Mouse (Mus musculus) kidney, postnatal 14 days (tissue): ENCODE measurements around the gene Tmem107.

Experiments used
- DNase-seq: peaks from one replicate; pipeline ENCODE4 v3.0.0; 2022; ENCODE audit warnings: mixed read lengths

Gene Tmem107

GRCm38 (mm10) chr11:69070590-69071222, at the start of gene Tmem107:
Gene Tmem107 (plus strand): TSS chr11:69070806.
- peak; percentile 96 for DNase-seq

- DNase-seq: no peak
Observed at GRCm38 (mm10) chr11:69026562-69026961, 44.0 kb upstream of the Tmem107 start.

DNA sequence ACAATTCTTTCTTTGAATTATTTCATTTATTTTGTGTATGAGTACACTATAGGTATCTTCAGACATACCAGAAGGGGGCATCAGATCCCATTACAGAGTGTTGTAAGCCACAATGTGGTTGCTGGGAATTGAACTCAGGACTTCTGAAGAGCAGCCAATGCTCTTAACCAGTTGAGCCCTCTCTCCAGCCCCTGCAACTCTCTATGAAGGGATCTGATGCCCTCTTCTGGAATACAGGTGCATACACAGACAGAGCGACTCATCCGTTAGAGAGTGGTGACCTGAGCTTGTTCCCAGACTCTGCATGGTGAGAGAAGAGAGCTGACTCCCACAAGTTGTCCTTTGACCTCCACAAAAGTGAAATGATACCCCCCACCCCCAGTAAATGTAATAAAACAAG, 41.8 kb upstream of the Tmem107 start:
- no peak for DNase-seq

DNA sequence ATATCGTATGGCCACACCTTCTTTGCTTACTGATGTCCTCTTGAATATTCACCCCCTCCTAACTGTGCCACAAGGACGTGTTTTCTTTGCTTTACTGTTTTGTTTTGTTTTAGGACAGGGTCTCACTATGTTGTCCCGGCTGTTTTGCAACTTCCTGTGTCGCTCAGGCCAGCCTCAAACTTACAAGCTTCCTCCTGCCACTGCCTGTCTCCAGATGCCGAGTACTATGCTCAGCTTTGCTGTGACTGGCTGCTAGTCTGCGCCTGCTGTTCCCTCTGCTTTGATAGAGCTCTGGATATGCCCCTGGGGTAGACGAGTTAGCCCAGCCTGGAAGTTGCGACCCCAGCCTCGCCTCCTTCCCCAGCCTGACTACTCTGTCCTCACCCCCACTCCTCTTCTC, 37.1 kb upstream of the Tmem107 start:
- no peak for DNase-seq

DNA sequence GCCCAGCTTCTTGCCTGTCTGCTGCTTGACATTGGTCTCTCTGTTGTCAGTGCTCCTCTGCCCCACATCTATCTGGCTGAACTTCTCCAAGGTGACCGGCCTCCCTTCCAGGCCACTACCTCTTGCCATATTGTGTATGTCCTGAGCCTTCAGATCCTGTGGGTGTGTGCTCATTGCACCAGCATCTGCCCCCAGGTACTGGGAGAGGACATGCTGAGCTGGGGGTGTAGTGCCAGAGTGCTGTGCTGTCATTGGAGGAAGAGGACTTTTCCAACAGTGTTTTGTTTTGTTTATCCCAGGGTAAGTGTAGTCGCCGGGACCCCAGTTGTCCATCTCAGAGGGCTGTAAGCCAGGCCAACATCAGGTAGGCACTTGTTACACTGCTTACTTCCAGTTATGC, 36.0 kb upstream of the Tmem107 start:
- DNase-seq: no peak

- DNase-seq: no peak
Observed at GRCm38 (mm10) chr11:69035411-69035810, 35.2 kb upstream of the Tmem107 start.

DNA sequence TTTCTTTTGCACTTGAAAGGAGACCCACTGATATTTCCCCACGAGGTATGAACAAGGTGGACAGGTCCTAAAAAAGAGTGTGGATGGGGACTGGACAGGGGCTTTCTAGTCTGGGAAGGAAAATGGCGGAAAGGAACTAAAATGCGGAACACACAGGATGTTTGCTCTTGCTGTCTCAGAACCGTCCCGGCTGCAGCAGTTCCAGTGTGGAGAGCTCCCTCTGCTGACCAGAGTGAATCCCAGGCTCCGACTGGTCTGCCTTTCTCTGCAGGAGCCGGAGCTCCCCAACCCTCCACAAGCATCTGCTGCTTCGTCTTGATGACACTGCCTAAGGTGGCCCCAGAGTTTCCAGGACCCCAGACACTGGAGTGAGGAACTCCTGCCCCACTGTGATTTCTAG, 34.8 kb upstream of the Tmem107 start:
- peak; percentile 93 for DNase-seq

- peak; percentile 90 for DNase-seq
Observed at GRCm38 (mm10) chr11:69036486-69037230, 33.9 kb upstream of the Tmem107 start.

DNA sequence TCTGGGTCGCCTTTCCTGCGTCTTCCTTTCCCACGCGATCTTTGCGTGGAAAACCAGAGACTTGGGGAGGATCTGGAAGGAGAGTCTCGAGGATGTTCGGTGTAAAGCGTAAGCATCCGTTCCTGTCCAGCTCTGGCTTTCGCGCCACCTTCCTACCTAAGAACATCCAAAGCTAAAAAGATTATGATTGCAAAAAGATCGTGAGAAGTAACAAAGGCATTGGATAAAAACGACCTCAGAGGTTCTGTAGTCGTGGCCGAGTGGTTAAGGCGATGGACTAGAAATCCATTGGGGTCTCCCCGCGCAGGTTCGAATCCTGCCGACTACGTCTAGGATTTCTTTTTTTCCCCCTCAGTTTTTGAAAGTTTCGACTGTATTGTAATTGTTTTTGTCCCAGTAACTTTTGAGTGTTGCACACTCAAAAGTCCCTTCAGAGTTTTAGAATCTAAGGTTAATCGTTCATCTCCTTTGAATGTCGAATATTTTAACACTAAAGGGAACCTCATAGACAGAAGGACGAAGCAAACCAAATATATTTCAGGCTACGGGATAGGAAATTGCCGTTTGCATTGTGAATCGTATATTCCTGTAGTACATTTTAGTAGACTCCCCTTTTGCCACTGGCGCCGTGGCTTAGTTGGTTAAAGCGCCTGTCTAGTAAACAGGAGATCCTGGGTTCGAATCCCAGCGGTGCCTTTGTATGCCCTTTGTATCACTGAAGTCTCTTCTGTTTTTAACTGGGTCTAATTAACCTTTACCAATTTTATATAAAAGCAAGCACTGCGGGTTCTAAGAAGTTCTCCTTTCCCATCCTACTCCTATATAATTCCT, 33.2 kb upstream of the Tmem107 start:
- DNase-seq: peak; percentile 86

DNA sequence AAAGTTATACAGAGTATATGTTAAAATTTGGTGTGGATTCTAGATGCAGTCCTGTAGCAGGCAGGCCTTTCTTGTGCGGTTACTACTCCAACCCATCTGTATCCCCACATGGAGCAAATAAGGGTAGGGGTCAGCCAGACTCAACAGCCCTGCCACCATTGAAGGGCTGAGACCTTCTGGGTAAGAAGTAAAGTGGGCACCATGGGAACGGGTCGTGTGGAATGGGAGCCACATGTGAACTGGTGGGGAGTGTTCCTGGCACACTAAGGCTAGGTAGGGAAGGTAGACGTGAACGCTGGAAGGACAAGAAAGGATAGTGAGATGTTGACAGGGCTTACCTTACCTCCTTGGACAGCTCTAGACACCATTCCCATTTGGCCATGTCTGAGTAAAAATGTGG, 32.4 kb upstream of the Tmem107 start:
- DNase-seq: no peak

- peak; percentile 90 for DNase-seq
Observed at GRCm38 (mm10) chr11:69045531-69046394, 24.8 kb upstream of the Tmem107 start, which contains the start of gene Aurkb. Gene Aurkb (plus strand): TSS chr11:69045647.

DNA sequence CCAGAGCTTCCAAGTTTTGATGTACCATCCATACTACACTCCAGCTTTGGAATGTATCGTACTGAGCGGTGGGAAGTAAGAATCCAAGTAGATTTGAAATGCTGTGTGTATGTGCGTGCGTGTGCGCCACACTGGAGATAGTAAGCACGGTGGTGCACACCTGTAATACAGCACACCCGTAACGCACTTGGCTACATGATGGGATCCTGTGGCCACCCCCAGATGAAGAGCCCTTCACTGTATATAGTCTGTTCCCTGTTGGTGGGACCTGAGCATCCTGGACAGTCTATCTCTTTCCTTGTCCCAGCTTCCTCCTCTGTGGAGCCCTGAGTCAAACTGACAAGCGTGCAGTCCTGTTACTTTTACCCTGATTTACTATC, 24.2 kb upstream of the Tmem107 start:
- no peak for DNase-seq

GRCm38 (mm10) chr11:69047592-69047991, 23.0 kb upstream of the Tmem107 start:
- no peak for DNase-seq

- DNase-seq: no peak
Observed at GRCm38 (mm10) chr11:69048151-69048550, 22.5 kb upstream of the Tmem107 start.

DNA sequence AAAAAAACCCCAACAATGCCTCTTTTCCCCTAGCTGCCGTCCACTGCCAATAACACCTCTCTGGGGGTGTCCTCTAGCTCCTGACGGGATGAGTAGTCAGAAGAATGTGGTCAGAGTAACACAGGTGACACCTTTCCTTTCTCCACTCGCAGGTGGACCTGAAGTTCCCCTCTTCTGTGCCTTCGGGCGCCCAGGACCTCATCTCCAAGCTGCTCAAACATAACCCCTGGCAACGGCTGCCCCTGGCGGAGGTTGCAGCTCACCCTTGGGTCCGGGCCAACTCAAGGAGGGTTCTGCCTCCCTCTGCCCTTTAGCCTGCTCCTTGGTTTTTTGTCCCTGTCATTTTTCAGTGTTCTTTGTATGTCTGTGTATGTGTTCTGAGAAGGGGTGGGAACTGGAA, 19.9 kb upstream of the Tmem107 start:
- no peak for DNase-seq

GRCm38 (mm10) chr11:69051771-69052170, 18.8 kb upstream of the Tmem107 start:
- DNase-seq: no peak

DNA sequence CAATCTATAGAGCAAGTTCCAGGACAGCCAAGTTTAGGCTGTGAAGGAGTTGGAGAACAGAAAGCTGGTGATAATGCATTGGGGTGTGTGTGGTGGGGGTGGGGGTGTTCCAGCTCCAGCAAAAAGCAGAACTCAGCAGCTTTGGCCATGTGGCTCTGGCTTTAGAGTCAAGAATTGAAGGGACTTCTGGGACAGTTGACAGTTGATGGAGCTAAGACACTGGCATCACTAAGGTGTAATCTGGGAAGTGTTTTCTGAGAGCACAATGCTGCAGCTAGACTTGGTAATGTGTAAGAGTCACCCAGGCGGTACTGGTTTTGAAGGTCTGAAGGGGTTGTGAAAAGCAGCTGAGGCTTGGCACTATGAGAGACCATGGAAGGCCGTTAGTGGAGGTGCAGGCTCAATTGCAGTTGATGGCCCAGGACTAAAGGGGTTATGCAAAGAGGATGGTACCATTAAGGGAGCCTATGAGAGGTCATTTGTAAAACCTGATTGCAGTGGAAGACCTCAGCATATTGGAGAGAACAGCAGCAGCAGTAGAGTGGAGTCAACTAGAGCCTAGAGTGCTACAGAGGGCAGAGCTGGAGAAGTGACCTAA, 17.7 kb upstream of the Tmem107 start:
- no peak for DNase-seq

GRCm38 (mm10) chr11:69053848-69054247, 16.8 kb upstream of the Tmem107 start:
- DNase-seq: no peak

DNA sequence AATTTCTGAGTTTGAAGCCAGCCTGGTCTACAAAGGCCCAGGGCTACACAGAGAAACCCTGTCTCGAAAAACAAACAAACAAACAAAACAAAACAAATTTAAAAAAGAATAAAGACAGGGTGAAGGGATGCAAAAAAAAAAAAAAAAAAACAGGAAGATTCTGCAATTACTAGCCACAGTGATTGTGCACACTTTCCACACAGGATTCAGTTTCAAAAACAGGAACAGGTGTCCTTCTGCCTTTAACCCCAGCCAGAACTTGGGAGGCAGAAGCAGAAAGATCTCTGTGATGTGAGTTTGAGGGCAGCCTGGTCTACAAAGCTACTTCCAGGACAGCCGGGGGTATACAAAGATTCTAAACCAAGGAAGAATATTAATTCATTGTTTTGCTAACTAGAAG, 12.3 kb upstream of the Tmem107 start:
- no peak for DNase-seq

GRCm38 (mm10) chr11:69058729-69059356, 11.8 kb upstream of the Tmem107 start:
- no peak for DNase-seq

DNA sequence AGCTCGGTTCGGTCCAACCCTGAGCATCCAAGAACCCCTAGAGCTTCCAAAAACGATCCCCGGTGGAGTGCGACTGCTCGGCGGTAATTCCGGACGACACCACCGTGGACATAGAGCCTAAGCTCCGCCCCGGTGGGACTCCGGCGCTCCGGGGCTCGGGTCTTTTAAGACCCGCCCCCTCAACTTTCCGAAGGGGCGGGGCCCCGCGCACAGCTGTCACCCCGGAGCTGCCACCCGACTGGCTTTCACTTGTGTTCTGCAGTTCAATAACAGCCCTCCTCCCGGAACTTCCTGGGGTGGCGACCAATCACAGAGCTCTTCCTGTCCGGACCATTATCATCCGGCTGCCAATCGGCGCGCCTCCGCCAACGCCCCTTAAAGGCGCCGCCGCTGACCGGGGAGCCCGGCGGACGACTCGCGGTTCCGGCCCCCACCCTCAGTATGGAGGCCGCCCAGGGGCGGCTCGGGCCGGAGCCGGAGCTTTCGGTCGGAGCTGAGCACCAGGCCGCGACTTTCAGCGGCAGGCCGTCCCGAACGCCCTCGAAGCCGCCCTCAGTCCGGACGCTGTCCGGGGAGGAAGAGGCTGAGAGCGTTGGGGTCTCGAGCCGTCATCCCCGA, 11.1 kb upstream of the Tmem107 start, which contains the start of gene Borcs6:
Borcs6 (plus strand) TSS at position 361 of the 618 bp plus-strand sequence.
- DNase-seq: peak; percentile 98
